Mouse (Mus musculus): ENCODE data around the gene Gtf3c5.

GRCm38 (mm10) chr2:28591479-28591878 lies 7.9 kb upstream of the Gtf3c5 start:
- no peak for TF ChIP-seq CTCF (conservative IDR thresholded peaks at IDR 0.05; ENCODE audit: low read length)
- TF ChIP-seq POU5F1 (IDR thresholded peaks at IDR 0.05; ENCODE audit: borderline replicate concordance, low read length): no peak
- TF ChIP-seq NANOG (IDR thresholded peaks at IDR 0.05; ENCODE audit: borderline replicate concordance, low read length): no peak
